Mouse (Mus musculus): ENCODE data around the gene Ptov1.

Gene Ptov1

DNA sequence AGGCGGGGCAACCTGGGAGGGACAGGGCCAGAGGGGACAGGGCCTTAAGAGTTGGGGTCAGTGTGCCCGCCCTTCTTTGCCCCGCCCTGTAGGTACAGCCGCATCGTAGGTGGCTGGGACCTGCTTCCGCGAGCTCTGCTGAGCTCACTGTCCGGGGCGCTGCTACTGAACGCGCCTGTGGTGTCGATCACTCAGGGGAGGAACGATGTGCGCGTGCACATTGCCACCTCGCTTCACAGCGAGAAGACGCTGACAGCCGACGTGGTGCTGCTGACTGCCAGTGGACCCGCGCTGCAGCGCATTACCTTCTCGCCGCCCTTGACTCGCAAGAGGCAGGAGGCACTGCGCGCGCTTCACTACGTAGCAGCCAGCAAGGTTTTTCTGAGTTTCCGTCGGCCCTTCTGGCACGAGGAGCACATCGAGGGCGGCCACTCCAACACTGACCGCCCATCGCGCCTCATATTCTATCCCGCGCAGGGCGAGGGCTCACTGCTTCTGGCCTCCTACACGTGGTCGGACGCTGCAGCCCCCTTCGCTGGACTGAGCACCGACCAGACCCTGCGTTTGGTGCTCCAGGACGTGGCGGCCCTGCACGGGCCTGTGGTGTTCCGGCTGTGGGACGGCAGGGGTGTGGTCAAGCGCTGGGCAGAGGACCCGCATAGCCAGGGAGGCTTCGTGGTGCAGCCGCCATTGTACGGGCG is 29.9 kb downstream of the Ptov1 start:
- peak; percentile 71 to 80 for DNase-seq

DNA sequence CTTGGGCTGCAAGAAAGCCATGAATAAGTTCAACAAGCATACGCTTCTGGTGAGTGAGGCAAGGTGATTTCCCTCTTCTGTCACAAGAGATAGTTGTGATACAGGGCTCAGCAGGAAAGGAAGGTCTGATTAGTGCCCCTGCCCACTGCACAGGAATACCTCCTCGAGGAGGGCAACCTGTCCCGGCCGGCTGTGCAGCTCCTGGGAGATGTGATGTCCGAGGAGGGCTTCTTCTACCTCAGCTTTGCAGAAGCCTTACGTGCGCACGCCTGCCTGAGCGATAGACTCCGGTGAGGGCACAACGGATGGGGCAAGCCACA is 30.5 kb downstream of the Ptov1 start:
- DNase-seq = no peak

DNA sequence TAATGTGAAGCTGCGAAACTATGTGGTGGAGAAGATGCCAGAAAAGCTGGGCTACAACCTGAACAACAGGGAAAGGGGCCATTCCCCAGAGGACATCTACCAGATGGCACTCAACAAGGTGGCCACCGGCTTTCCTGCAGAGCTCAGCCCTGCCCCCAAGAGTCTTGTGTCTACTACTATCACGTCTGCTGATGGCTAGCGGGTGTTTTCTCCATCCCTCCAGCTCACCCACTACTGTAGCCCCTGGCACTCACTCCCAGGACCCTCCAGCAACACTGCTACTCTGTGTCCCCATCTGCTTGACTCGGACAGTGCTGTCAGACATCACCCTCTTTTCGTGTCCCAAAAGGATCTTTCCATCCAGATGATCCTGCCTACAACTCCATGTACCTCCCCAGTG is 31.5 kb downstream of the Ptov1 start:
- DNase-seq = no peak

DNA sequence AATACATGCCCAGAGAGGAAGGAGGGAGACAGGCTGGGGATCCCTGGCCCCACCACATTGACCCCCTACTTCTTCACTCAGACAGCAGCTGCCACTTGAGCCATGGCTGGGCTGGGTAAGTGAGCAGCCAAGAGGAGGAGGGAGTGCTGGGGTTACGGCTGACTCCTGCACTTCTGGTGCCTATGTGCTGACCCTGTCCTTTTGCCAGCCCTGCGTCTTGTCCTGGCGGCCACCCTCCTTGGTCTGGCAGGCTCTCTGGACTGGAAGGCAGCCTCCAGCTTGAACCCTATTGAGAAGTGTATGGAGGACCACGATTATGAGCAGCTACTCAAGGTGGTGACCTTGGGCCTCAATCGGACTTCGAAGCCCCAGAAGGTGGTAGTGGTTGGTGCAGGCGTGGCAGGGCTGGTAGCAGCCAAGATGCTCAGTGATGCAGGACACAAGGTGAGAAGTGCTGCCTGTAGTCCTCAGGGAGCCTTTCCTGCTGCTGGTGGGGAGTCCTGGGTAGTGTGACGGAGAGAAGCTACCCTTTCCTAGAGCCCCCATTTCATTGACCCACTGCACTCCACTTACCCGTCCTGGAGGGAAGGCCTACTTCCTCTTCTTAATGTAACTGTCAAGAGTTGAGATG is 33.0 kb downstream of the Ptov1 start:
- no peak for DNase-seq

DNA sequence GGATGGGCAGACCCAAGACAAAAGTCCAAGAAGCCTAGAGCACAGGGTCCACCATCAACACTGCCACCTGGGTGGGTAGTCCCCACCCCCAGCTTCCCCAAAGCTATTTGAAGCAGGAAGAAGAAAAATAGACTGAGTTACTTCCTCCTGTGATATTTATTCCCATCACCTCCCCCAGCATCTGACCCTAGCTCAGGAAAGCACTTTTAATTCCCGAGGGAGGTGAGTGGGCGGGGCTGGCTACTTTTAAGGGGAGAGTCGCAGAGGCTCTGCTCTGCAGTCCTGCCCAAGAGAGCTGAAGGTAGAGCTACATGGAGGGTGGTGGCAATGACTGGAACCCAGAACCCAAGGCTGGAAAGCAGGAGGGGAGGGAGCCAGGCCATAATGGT is 33.6 kb downstream of the Ptov1 start:
- DNase-seq = peak; percentile 85 to 90

DNA sequence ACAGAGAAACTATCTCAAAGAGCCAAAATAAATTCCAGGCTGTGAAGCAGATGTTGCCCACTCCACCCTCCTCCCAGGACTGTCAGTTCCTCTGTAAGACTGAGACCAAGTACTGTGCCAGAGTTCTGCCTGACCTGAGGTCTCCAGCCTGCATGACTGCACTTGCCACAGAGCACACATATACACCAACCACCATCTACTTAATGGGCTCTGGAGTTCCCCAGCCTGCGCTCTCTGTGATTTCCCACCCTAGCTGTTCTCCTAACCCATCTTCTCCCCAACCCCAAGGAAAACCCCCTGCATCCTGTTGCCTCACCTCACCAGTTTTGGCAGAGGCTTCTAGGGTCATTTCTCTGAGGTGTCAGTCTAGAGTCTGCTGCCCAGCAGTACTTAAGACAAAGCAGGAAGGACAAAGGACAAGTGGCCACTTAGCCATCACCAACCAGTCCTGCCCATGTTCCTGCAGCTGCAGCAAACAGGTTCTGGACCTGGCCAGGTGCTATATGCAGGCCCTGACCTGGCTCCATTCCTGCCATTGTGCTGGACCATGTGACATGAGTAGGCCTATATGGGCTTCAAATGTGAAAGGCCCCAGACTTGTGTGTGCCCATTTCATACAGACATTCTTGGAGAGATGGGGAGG is 34.1 kb downstream of the Ptov1 start:
- peak in 1 of 2 experiments; percentile 38 for DNase-seq

DNA sequence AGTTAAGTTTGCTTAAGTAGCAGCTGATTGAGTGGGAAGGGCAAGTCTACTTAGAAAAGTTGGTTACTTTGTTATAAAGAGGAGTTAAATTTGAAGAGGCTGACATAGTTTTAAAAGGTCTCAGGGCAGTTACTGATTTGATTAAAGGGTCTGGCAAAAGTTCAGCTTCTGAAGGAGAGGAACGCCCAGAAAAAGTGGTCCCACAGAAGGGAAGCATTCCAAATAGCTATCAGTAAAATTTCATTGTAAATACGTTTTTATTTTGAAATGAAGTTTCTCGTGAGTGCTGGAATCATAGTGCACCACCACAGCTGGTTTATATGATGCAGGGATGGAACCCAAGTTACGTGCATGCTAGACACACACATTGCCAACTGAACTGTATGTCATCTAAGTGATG is 36.8 kb downstream of the Ptov1 start:
- DNase-seq = no peak

DNA sequence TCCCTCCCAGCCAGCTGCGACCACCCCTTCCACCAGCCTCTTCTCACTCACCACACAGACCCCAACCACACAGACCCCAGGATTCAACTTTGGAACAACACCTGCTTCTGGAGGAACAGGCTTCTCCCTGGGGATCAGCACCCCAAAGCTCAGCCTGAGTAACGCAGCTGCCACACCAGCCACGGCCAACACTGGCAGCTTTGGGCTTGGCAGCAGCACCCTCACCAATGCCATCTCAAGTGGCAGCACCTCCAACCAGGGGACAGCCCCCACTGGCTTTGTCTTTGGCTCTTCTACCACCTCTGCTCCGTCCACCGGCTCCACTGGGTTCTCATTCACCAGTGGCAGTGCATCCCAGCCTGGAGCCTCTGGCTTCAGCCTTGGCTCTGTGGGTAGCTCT is 40.9 kb downstream of the Ptov1 start:
- DNase-seq = no peak

DNA sequence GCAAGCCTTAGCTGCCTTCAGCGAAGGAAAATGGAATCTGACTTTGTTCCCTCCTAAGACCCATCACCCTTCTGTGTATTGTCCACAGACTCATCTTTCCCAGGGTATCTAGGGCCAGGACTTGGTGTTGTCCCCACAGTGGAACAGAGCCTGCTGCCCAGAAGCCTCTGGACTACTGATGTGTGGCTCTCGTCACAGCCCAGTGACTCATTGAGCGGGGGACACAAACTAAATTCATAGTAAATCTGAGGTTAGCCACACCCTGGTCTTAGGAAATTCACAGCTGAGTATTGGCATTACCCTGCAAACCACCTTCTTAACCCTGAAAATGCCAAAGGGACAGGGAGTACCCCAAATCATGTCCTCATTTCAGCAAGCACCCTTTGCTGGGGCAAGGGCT is 42.8 kb downstream of the Ptov1 start:
- DNase-seq = no peak

DNA sequence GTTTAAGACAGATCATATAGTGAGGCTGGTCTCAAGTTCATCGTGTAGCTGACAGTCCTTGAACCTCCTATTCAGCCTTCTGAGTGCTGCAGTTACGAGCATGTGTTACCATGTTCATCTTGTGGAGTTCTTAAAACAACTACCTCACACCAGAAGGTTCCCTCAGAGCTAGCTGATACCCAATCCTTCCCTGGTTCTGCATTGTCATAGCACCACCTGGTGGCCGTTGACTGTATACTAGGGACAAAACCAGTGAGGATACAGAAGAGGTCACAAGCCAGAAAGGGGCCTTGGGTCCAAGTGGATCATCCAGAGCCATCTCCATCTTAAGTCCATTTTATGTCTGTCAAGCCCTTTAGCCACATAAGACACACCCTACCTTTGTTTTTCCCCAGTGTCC is 44.7 kb downstream of the Ptov1 start:
- peak; percentile 63 to 83 for DNase-seq

DNA sequence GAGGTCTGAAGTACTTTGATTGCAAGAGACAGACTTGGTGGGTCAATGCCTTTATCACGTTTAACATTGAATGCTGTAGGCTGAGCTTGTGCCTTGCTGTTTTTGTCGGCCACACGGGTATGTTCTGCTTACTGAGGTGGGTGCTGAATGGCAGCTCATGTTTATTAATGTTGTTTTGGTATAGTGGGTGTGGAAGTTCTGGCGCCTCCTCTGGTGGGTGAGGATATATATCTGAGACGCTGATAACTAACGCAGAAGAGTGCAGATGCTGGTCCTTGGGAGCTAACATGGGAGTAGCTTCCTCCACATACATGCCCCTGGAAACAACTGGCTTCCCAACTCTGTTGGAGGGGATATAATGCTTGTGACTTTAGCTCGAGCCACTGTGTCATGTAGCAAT is 46.2 kb downstream of the Ptov1 start:
- DNase-seq = peak in 1 of 2 experiments; percentile 3

DNA sequence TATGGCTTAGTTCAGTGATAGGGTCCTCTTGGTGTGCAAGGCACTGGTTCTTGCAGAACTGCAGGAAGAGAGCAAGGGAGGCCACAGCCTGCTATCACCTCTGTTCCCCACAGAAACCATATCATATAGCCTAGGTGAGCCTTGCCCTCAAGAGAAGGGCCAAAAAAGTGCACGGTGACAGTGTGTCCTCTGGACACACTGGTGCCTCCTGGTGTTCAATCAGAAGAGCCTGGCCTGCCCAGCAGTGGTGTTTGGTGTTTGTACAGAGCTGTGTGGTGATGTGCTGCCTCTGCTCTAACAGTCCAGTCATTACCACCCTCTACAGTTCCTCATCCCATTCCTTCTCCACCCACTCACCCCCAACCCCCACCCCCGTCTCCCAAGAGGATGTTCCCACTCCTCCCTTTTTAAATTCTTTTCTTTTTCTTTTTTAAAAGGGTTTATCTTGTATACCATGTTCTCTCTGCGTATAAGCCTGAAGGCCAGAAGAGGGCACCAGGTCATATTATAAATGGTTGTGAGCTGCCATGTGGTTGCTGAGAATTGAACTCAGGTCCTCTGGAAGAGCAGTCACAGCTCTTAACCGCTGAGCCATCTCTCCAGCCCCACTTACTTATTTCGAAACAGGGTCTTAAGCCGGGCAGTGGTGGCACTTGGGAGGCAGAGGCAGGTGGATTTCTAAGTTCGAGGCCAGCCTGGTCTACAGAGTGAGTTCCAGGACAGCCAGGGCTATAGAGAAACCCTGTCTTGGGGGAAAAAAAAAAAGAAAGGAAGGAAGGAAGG is 47.7 kb downstream of the Ptov1 start:
- no peak for DNase-seq

DNA sequence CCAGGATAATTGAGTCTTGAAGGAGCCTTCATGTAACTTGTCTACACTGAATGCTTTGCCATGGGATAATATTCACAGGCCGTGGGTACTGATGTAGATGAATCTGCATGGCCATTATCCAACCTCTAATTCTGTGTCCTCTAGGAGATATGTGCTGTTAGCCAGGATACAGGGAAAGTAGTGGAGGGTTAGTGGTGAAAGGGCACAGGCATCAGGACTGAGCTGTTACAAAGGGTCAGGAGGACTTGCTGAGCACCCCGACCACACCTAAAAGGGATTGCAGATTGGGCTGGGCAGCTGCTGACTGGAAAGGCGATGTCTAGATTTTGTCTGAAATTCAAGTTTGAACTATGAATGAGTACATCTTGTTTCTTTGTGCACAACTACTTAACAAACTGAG is 49.1 kb downstream of the Ptov1 start:
- DNase-seq = no peak

DNA sequence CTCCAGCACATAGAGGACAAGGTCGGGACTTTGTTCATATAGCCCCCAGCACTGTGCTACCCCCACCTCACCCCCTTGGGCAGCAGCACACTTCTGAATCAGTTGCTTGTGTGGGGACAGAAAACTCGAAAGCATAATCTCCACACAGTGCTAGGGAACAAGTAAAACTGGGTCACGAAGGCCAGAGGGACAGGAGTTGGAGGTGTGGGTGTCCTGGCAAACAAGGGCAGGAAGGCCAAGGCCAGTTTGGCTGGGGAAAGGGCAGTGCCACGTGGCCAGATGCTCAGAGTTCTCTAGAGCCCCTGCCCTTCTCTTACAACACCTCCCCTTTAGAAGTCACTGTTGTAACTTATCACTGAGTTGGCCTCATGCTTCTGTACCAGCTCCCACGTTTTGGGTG is 49.7 kb downstream of the Ptov1 start:
- DNase-seq = no peak

DNA sequence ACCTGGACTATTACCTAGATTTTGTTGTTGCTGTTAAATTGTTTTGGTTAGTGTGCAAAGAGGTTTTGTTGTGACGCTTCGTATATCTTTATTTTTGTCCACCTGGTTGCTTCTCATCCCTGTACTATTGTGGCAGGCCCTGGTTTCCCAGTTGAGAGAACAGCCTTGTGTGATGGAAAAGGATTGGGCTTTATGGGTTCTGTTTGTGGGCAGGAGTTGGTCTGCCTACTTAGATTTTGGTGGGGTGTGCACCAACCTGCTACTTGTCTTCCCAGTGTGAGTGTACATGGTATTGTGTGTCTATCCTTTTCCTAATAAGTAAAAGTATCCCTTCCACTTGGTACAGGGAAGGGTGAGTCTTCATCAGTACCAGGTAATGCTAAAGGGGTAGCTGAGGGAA is 50.2 kb downstream of the Ptov1 start:
- no peak for DNase-seq

DNA sequence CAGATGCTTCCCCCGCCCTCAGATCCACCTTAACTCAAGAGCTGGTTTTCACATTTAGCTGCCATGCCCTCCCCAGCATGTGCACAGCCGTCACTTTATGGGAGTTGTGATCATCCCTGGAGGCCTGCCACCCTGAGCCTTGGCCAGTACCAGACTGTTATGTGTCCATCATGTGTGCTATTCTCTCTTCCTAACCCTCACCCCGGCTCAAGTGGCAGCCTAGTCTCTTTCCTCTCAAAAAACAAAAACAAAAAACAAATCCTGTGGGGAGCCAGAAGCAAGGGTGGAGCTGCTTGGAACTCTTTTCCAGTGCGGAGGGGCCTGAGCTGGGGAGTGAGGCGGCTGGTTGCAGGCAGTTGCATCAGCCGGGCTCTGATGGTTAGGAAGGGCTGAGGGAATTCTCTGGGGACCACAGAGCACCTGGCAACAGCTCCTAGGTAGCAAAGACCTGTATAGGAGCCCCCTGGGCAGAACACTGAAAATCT is 50.8 kb downstream of the Ptov1 start:
- no peak for DNase-seq

DNA sequence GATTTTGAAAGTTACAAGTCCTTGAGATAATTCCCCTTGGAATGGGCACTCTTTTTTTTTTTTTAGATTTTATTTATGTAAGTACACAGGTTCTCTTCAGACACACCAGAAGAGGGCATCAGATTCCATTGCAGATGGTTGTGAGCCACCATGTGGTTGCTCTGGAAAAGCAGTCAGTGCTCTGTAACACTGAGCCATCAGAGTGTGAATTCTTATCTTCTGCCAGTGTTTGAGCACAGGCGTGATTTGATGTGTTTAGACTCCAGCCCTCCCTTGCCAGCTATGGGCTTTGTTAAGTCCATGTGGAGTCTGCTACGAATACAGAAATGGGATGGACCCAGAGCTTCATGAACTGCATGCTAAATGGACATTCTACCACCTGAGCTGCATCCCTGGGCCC is 51.4 kb downstream of the Ptov1 start:
- DNase-seq = peak in 1 of 2 experiments; percentile 2

DNA sequence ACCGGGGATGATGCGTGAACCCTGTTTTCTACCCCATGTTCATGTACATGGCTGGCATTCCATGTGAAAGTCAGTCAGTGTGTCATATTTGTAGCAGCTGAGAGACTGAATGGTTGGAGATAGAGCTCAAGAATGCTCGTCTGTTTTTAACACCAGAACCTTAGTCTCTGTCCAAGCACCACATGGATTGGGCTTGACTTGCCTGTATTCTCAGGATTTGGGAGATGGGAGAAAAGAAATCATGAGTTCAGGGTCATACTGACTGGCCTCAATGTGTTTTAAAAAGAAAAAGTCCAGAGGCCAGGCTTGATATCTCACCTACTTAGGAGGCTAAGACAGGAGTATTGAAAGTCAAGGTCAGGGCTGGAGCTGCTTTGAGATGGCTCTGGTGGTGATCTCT is 52.1 kb downstream of the Ptov1 start:
- no peak for DNase-seq

DNA sequence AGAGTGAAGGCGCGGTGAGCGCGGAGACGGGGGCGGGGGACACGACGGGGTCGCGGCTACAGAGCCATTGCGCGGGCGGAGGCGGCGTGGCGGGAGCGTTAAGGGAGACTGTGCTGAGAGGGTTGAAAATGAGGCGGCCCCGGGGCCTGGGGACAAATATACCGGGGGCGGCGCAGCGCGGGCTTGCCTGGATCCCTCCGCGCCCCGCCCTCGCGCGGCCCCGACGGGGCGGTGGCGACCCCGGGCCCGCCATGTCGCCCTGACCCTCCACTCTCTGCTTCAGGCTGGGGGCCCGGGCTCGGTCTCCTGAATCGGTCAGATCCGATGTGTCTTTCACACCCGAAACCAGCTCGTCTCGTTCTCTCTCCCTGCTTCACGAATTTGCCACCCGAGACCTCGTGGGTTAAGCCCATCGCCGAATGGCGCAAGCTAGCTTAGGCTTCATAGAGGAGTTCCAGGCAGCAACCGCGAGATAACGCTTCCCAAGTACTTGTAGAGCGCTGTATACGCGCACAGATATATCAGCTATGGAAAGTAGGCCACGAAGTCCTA is 53.0 kb downstream of the Ptov1 start, which contains the start of gene Atf5:
Atf5 (minus strand) TSS at position 189 of the 552 bp plus-strand sequence.
- no peak for DNase-seq

DNA sequence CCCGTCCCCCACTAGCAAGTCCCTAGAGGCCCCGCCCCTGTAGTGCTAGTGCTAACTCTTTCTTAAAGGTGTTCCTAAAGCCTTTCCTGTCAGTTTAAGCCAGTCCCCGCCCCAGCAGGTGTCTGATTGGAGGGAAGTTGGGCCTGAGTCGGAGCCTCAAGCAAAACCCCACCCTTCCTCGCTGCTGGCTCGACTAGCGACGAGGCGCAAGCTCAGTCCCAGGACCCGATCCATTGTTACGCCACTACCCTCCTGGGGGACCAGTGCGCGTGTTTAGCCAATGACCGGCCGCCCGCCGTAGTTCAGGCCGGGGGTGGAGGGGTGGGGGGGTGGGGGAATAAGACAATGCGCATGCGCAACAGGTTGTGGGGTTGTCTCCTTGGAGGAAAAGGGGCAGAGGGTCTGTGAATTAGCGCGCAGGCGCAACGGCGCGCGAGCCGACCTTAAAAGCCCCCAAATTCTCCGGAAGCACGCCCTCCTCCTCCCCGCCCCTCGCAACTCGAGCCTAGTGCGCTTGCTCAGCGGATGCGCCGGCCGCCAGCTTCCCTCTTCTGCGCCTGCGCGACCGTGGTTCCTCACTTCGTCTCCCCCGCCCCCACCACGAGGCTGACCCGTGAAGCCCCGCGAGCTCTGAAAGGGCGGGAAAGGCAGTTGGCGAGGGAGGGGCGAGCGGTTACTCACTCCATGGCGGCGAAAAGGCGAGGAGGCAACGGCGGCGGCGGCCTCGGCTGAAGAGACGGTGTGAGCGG is 53.7 kb downstream of the Ptov1 start, which contains the start of the genes Nup62 and Il4i1:
Nup62 (plus strand) TSS at position 368 of the 749 bp plus-strand sequence.
Il4i1 (plus strand) TSS at position 667 of the 749 bp plus-strand sequence.
- peak; percentile 99 for DNase-seq

DNA sequence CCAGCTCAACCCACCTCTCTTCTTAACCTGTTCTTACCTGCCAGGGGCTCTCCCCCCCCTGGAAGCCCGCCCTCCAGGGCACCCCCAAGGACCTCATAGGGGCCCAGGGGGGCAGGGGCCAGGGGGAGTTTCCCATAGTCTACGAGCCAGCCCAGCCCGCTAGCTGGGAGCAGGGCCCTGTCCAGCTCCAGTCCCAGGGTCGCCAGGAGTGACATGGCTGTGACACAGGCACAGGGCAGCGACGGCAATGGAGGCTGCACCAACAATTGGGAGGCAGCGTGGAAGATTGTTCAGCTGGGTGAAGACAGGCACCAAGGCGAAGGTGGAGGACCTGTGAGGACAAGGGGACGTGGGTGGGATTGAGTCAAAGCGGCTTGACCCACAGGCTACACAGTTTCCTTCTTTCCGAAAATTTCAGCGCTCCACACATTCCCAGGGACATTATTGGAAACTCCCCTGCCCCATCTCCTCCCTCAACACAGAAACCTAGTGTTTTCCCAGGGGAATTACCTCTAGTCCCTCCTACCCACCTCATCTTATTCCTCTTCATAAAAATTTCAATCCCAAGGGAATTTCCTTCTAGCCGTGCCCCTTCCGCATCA is 54.5 kb downstream of the Ptov1 start:
- peak in 1 of 2 experiments; percentile 34 for DNase-seq

DNA sequence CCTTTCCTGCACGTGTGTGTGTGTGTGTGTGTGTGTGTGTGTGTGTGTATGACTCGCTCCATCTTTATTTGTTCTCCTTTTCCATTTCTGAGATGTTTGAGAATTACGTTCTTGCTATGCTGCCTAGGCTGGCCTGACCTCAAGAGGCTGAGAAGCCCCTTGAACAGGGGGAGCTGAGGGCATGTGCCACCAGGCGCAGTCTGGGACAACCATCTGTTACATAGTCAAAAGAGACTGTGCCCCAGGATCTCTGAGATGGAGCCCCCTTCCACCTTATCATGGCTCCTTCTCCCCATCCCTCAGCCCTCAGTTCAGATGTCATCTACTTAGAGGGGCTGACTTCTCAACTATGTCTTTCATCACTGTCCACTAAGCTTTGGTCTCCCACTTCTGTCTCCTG is 55.2 kb downstream of the Ptov1 start:
- no peak for DNase-seq

Measured in spleen, adult 18-20 months (tissue).